Mouse (Mus musculus): Measurements from ENCODE around the gene Mtor. TPM values are rescaled to one million over a fixed set of nuclear protein-coding genes. Genes with fewer than 3 reads are reported as not detected.

Gene Mtor
- polyA plus RNA-seq, 2 experiments, result 6.1 to 9.4 TPM

DNA sequence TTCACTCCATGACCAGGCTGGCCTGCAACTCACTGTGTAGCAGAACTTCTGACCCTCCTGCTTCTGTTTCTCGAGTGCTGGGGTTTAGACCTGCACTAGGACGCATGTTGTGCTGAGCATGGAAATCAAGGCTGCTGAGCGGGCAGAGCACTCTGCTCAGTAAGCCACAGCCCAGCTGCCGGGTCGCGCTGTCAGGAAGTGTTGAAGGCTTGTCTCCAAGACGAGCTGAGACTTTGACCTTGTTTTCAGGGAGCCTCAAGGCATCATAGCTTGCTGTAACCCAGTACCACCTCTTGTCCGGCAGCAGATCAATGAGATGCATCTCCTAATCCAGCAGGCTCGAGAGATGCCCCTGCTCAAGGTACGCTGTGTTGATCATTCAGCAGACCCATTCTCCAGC lies 121.7 kb downstream of the Mtor start:
- peaks cover 81% of the 10 kb centered on the region for H3K36me3 ChIP-seq (replicated peaks; ENCODE audit: control insufficient read depth, insufficient read depth, low read depth)
- no peak for ATAC-seq (ENCODE audit: insufficient read depth)
- WGBS (ENCODE audit: insufficient replicate concordance), result 83% methylated on average over 10 of the region's 10 CpGs

GRCm38 (mm10) chr4:148570693-148571295 lies 122.4 kb downstream of the Mtor start:
- Histone ChIP-seq H3K4me2 (ENCODE audit: low read depth) (no peak overlapping the region), H3K9ac (replicated peaks) (no peak overlapping the region), H3K4me1 (replicated peaks; ENCODE audit: control insufficient read depth in 2 of 2, insufficient read depth in 2 of 2, low read length in 1 of 2) (no peaks in the 10 kb centered on the region), H3K27ac (no peak overlapping the region), H3K36me3 (replicated peaks; ENCODE audit: control insufficient read depth, insufficient read depth, low read depth) (peaks cover 81% of the 10 kb centered on the region), H3K27me3 (ENCODE audit: control insufficient read depth, insufficient read depth, low read length) (no peaks in the 10 kb centered on the region), H3K9me3 (ENCODE audit: control insufficient read depth, low read length) (no peaks in the 10 kb centered on the region), H3K4me3 (ENCODE audit: insufficient read depth in 1 of 2, low read depth in 2 of 2, low read length in 2 of 2) (no peak overlapping the region)
- 90% methylated on average over 9 of the region's 9 CpGs for WGBS (ENCODE audit: insufficient replicate concordance)
- DNase-seq (ENCODE audit: low read depth in 3 of 3, low spot score in 3 of 3), result no peak
- no peak for ATAC-seq (ENCODE audit: insufficient read depth)
- TF ChIP-seq CTCF (IDR thresholded peaks at IDR 0.05; ENCODE audit: low read depth) (no peak), EP300 (IDR thresholded peaks at IDR 0.05; ENCODE audit: low read depth) (no peak)

More for the DNA sequence above, 121.7 kb downstream of the Mtor start:
- Histone ChIP-seq H3K4me3 (ENCODE audit: insufficient read depth in 1 of 2, low read depth in 2 of 2, low read length in 2 of 2) (no peak overlapping the region), H3K4me2 (ENCODE audit: low read depth) (no peak overlapping the region), H3K27me3 (ENCODE audit: control insufficient read depth, insufficient read depth, low read length) (no peaks in the 10 kb centered on the region), H3K9ac (replicated peaks) (no peak overlapping the region), H3K9me3 (ENCODE audit: control insufficient read depth, low read length) (no peaks in the 10 kb centered on the region), H3K4me1 (replicated peaks; ENCODE audit: control insufficient read depth in 2 of 2, insufficient read depth in 2 of 2, low read length in 1 of 2) (no peaks in the 10 kb centered on the region), H3K27ac (no peak overlapping the region)
- no peak for DNase-seq (ENCODE audit: low read depth in 3 of 3, low spot score in 3 of 3)
- TF ChIP-seq CTCF (IDR thresholded peaks at IDR 0.05; ENCODE audit: low read depth), result no peak
- no peak for TF ChIP-seq EP300 (IDR thresholded peaks at IDR 0.05; ENCODE audit: low read depth)

DNA sequence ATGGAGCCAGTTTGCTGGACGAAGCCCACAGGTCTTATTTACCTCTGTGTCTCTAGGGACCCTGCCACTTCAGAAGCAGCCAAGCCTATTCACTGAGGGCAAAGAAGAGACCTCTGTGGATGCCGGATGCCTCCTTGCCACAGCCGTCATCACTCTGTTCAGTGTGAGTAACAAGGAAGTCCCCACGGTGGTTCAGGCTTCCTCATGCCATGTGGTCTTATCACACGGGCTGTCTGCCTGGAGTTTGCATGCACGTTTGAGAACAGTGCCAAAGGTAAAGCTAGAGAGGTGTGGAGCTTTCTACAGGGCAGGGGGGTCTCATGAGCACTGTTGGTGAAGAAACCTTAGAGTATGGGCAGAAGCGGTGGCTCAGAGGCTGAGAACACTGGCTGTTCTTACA lies 124.8 kb downstream of the Mtor start:
- 61% methylated on average over 7 of the region's 7 CpGs for WGBS (ENCODE audit: insufficient replicate concordance)

DNA sequence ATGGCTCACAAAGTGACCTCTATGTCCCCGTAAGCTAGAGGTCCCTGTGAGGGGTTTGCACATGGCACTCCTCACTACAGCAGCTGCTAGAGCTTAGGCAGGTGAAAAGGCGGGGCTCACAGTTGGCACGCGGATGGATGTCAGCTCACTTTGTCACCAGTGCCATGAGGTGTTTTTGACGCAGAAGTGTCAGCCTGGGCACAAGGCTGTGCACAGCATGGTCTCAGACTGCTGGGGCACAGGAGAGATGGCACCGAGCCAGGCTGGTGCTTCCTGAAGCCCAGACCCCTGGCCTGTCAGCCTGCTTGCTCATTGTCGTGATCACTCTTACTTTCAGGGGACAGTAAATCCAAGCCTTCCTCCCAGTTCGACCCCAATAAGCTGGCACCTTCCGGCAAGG lies 132.4 kb downstream of the Mtor start:
- no peak overlapping the region for H3K4me2 ChIP-seq (ENCODE audit: low read depth)
- H3K4me1 ChIP-seq (replicated peaks; ENCODE audit: control insufficient read depth in 2 of 2, insufficient read depth in 2 of 2, low read length in 1 of 2), result peaks cover 0 to 9% of the 10 kb centered on the region in 2 experiments; a peak in 2 of 4 replicates
- peaks cover 32% of the 10 kb centered on the region for H3K36me3 ChIP-seq (replicated peaks; ENCODE audit: control insufficient read depth, insufficient read depth, low read depth)
- H3K9ac ChIP-seq (replicated peaks), result no peak overlapping the region
- no peak for DNase-seq (ENCODE audit: low read depth in 3 of 3, low spot score in 3 of 3)
- ATAC-seq (ENCODE audit: insufficient read depth), result no peak
- H3K27ac ChIP-seq, result no peak overlapping the region
- no peak overlapping the region for H3K4me3 ChIP-seq (ENCODE audit: insufficient read depth in 1 of 2, low read depth in 2 of 2, low read length in 2 of 2)
- no peaks in the 10 kb centered on the region for H3K9me3 ChIP-seq (ENCODE audit: control insufficient read depth, low read length)
- no peak for TF ChIP-seq EP300 (IDR thresholded peaks at IDR 0.05; ENCODE audit: low read depth)
- TF ChIP-seq CTCF (IDR thresholded peaks at IDR 0.05; ENCODE audit: low read depth), result no peak
- 86% methylated on average over 9 of the region's 9 CpGs for WGBS (ENCODE audit: insufficient replicate concordance)
- H3K27me3 ChIP-seq (ENCODE audit: control insufficient read depth, insufficient read depth, low read length), result no peaks in the 10 kb centered on the region

More for the DNA sequence above, 124.8 kb downstream of the Mtor start:
- peaks cover 72% of the 10 kb centered on the region for H3K36me3 ChIP-seq (replicated peaks; ENCODE audit: control insufficient read depth, insufficient read depth, low read depth)
- no peaks in the 10 kb centered on the region for H3K27me3 ChIP-seq (ENCODE audit: control insufficient read depth, insufficient read depth, low read length)
- no peak for ATAC-seq (ENCODE audit: insufficient read depth)
- H3K4me3 ChIP-seq (ENCODE audit: insufficient read depth in 1 of 2, low read depth in 2 of 2, low read length in 2 of 2), result no peak overlapping the region
- no peak for DNase-seq (ENCODE audit: low read depth in 3 of 3, low spot score in 3 of 3)
- no peak for TF ChIP-seq EP300 (IDR thresholded peaks at IDR 0.05; ENCODE audit: low read depth)
- TF ChIP-seq CTCF (IDR thresholded peaks at IDR 0.05; ENCODE audit: low read depth), result no peak
- no peak overlapping the region for H3K27ac ChIP-seq
- H3K4me1 ChIP-seq (replicated peaks; ENCODE audit: control insufficient read depth in 2 of 2, insufficient read depth in 2 of 2, low read length in 1 of 2), result no peaks in the 10 kb centered on the region
- no peak overlapping the region for H3K9ac ChIP-seq (replicated peaks)
- H3K4me2 ChIP-seq (ENCODE audit: low read depth), result no peak overlapping the region
- no peaks in the 10 kb centered on the region for H3K9me3 ChIP-seq (ENCODE audit: control insufficient read depth, low read length)

DNA sequence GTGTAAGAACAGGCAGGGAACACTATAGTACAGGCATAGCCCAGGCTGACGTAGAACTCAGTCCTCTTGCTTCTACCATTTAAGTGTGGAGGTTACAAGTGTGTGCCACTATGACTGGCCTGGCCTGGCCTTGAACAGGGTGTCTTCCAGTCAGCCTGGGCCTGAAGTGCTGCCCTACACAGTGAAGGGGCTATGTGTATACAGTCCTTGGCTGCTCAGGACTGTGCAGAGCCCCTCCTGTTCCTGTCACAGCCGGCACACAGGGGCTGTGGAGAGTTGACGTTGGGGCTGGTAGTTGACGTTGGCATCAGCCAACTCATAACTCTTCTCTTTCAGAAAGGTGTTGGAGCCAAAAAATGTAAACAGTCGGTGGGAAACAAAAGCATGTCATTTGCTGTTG lies 133.0 kb downstream of the Mtor start:
- peaks cover 25% of the 10 kb centered on the region for H3K36me3 ChIP-seq (replicated peaks; ENCODE audit: control insufficient read depth, insufficient read depth, low read depth)
- H3K27me3 ChIP-seq (ENCODE audit: control insufficient read depth, insufficient read depth, low read length), result no peaks in the 10 kb centered on the region
- no peak overlapping the region for H3K4me3 ChIP-seq (ENCODE audit: insufficient read depth in 1 of 2, low read depth in 2 of 2, low read length in 2 of 2)
- H3K4me1 ChIP-seq (replicated peaks; ENCODE audit: control insufficient read depth in 2 of 2, insufficient read depth in 2 of 2, low read length in 1 of 2), result peaks cover 0 to 9% of the 10 kb centered on the region in 2 experiments; a peak in 2 of 4 replicates
- no peak overlapping the region for H3K27ac ChIP-seq
- TF ChIP-seq EP300 (IDR thresholded peaks at IDR 0.05; ENCODE audit: low read depth) (no peak), CTCF (IDR thresholded peaks at IDR 0.05; ENCODE audit: low read depth) (no peak)
- no peak overlapping the region for H3K4me2 ChIP-seq (ENCODE audit: low read depth)
- H3K9me3 ChIP-seq (ENCODE audit: control insufficient read depth, low read length), result no peaks in the 10 kb centered on the region
- H3K9ac ChIP-seq (replicated peaks), result no peak overlapping the region
- DNase-seq (ENCODE audit: low read depth in 3 of 3, low spot score in 3 of 3) (no peak), ATAC-seq (ENCODE audit: insufficient read depth) (no peak)
- WGBS (ENCODE audit: insufficient replicate concordance), result 76% methylated on average over 5 of the region's 5 CpGs
